Mouse (Mus musculus): ENCODE measurements at regions not wholly inside any gene's neighbourhood (a gene's known extent, or its start where the extent isn't known, plus 50 kb on each side); places are given as distances from the start of the nearest gene placed in this dataset.

DNA sequence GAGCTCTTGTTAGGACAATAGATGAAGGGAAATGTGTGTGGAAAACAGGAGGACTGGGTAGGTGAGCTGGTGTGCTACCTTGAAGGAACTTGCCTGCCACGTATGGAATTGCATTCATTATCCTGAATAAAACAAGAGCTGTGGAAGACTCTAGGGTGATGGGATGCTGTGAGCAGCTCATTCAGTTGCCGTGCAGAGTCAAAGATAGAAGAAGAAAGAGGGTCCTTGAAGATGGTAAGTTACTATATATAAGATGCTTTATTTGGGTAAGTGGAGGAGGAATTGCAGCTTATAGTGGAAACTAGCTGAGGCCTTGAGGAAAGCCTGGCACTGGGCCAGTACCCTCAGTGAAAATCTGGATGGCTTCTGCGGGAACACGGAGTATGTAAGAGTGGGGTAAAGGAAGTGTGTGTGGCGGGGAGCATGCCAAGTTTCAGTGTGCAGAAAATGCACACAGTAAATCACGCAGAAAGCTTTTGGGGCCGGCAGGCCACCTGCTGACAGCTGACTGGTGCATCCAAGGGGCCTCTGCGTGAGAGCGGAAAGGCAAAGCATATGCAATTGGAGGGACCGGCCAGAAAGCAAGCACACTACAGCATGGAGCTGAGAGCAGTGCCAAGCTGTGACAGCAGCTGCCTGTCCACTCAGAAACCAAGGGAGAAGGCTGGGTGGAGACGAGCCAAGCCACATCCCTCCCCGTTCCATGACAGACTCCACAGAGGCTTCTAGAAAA is 149.7 kb upstream of the Vldlr start:
- Histone ChIP-seq H3K27me3 (replicated peaks; ENCODE audit: control insufficient read depth, insufficient read depth, low read length) (no peaks in the 10 kb centered on the region), H3K4me2 (ENCODE audit: low read length) (peak overlapping the region; percentile 28; the same call in 1 of the 2 replicates), H3K9ac (ENCODE audit: low read length) (no peak overlapping the region), H3K4me3 (ENCODE audit: low read depth, low read length) (no peak overlapping the region), H3K36me3 (ENCODE audit: control insufficient read depth, insufficient read depth, low read length) (no peaks in the 10 kb centered on the region), H3K27ac (ENCODE audit: low read depth, low read length) (peak overlapping the region; percentile 78), H3K4me1 (ENCODE audit: control insufficient read depth, insufficient read depth, low read length) (peaks cover 11% of the 10 kb centered on the region), H3K9me3 (replicated peaks; ENCODE audit: control insufficient read depth, low read length) (no peaks in the 10 kb centered on the region)
- 27% methylated on average over 12 of the region's 12 CpGs for WGBS
- ATAC-seq, result peak; percentile 98
- DNase-seq (ENCODE audit: low spot score), result peak; percentile 92

DNA sequence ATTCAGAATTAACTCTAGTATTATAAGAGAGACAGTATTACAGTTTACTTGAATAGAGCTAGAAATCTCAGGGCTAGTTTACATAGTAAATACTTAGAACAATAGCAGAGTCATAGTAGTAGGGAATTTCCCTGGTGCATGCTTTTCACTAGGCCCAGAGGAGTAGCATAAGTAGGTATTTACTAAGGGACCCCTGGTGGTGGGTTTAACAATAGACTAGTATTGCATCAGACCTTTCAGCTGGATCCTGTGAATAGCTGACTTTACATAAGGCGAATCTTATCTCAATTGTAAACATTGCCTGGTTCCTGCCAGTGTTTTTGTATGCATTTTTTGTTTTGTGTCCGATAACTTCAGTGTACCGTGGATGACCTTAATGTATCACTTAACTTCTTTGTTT is 143.0 kb upstream of the Vldlr start:
- Histone ChIP-seq H3K4me2 (ENCODE audit: low read length) (no peak overlapping the region), H3K4me3 (ENCODE audit: low read depth, low read length) (no peak overlapping the region), H3K9ac (ENCODE audit: low read length) (no peak overlapping the region), H3K9me3 (replicated peaks; ENCODE audit: control insufficient read depth, low read length) (no peaks in the 10 kb centered on the region), H3K27ac (ENCODE audit: low read depth, low read length) (no peak overlapping the region), H3K4me1 (ENCODE audit: control insufficient read depth, insufficient read depth, low read length) (no peaks in the 10 kb centered on the region), H3K36me3 (ENCODE audit: control insufficient read depth, insufficient read depth, low read length) (no peaks in the 10 kb centered on the region), H3K27me3 (replicated peaks; ENCODE audit: control insufficient read depth, insufficient read depth, low read length) (no peaks in the 10 kb centered on the region)
- 79% methylated on average over 3 of the region's 3 CpGs for WGBS
- DNase-seq (ENCODE audit: low spot score), result no peak
- ATAC-seq, result no peak

DNA sequence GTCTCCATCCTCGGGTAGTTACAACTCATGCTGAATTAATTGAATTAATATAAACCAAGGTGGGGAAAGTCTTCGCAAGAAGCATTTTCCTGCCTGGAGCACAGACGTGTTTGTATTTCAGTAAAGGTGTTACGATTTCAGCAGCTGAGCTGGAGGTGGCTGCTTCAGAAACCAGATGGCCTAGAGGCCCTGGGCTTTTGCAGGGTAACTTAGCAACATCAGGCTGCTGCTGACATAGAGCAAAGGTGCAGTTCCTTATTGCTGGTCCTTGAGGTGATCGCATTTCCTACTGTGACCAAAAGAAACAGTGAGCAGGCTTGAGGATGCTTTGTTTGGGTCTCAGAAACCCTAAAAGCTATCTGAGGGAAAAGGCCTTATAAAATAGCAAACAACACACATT is 141.3 kb upstream of the Vldlr start:
- no peak overlapping the region for H3K4me2 ChIP-seq (ENCODE audit: low read length)
- 79% methylated on average over 5 of the region's 5 CpGs for WGBS
- DNase-seq (ENCODE audit: low spot score) (no peak), ATAC-seq (no peak)
- no peak overlapping the region for H3K27ac ChIP-seq (ENCODE audit: low read depth, low read length)
- H3K4me1 ChIP-seq (ENCODE audit: control insufficient read depth, insufficient read depth, low read length), result no peaks in the 10 kb centered on the region
- no peak overlapping the region for H3K4me3 ChIP-seq (ENCODE audit: low read depth, low read length)
- no peaks in the 10 kb centered on the region for H3K9me3 ChIP-seq (replicated peaks; ENCODE audit: control insufficient read depth, low read length)
- no peaks in the 10 kb centered on the region for H3K27me3 ChIP-seq (replicated peaks; ENCODE audit: control insufficient read depth, insufficient read depth, low read length)
- no peaks in the 10 kb centered on the region for H3K36me3 ChIP-seq (ENCODE audit: control insufficient read depth, insufficient read depth, low read length)
- no peak overlapping the region for H3K9ac ChIP-seq (ENCODE audit: low read length)

DNA sequence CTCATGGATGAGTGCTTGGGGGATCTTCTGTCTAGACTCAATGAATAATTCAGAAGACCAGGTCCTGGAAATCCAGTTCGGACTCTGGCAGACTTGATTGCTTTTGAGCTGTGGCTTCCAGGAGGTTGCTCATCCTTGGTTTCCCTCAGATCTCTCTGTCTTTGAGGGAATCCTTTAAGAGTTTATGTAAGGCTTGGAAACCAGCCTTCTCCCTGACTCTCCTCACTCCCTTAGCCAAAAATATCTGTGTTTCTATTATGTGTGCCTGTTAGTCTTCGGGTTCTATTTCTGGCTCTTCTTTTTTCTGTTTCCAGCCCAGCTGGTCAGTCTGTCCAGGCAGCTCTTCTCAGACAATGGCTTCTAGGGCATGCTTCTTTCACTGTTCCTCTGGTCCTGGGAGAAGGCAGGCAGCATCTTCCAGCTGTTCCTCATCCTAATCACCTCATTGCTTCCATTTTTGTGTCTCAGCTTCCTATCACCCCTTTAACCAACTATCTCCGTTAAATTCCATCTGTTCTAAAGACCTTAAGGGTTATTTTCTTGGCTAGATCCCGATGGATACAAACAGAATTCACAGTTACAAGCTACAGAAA is 139.3 kb upstream of the Vldlr start:
- no peaks in the 10 kb centered on the region for H3K9me3 ChIP-seq (replicated peaks; ENCODE audit: control insufficient read depth, low read length)
- H3K4me2 ChIP-seq (ENCODE audit: low read length), result no peak overlapping the region
- WGBS, result 76% methylated on average over 4 of the region's 4 CpGs
- no peak overlapping the region for H3K9ac ChIP-seq (ENCODE audit: low read length)
- H3K4me3 ChIP-seq (ENCODE audit: low read depth, low read length), result no peak overlapping the region
- DNase-seq (ENCODE audit: low spot score) (no peak), ATAC-seq (no peak)
- no peaks in the 10 kb centered on the region for H3K27me3 ChIP-seq (replicated peaks; ENCODE audit: control insufficient read depth, insufficient read depth, low read length)
- H3K4me1 ChIP-seq (ENCODE audit: control insufficient read depth, insufficient read depth, low read length), result no peaks in the 10 kb centered on the region
- no peaks in the 10 kb centered on the region for H3K36me3 ChIP-seq (ENCODE audit: control insufficient read depth, insufficient read depth, low read length)
- no peak overlapping the region for H3K27ac ChIP-seq (ENCODE audit: low read depth, low read length)

DNA sequence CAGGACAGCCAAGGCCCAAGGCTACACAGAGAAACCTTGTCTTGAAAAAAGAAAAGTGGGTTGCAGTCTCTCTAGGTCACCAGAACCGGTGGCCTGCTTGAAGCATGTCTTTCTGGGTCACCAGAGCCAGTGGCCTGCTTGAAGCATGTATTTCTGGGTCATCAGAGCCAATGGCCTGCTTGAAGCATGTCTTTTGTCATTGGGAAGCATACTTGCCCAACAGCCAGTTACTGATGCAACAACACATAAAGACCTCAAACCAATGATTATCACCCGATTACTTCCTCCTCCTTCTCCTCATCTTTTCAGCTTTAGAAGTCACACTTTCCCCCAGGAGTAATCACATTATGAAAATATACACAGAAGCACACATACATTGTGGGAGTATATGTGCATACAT is 128.9 kb upstream of the Vldlr start:
- Histone ChIP-seq H3K4me1 (ENCODE audit: control insufficient read depth, insufficient read depth, low read length) (no peaks in the 10 kb centered on the region), H3K27me3 (replicated peaks; ENCODE audit: control insufficient read depth, insufficient read depth, low read length) (no peaks in the 10 kb centered on the region), H3K27ac (ENCODE audit: low read depth, low read length) (no peak overlapping the region), H3K4me2 (ENCODE audit: low read length) (no peak overlapping the region), H3K36me3 (ENCODE audit: control insufficient read depth, insufficient read depth, low read length) (no peaks in the 10 kb centered on the region), H3K9ac (ENCODE audit: low read length) (no peak overlapping the region), H3K9me3 (replicated peaks; ENCODE audit: control insufficient read depth, low read length) (no peaks in the 10 kb centered on the region), H3K4me3 (ENCODE audit: low read depth, low read length) (no peak overlapping the region)
- DNase-seq (ENCODE audit: low spot score), result no peak
- no peak for ATAC-seq
- WGBS, result 82% methylated on average over 2 of the region's 2 CpGs

DNA sequence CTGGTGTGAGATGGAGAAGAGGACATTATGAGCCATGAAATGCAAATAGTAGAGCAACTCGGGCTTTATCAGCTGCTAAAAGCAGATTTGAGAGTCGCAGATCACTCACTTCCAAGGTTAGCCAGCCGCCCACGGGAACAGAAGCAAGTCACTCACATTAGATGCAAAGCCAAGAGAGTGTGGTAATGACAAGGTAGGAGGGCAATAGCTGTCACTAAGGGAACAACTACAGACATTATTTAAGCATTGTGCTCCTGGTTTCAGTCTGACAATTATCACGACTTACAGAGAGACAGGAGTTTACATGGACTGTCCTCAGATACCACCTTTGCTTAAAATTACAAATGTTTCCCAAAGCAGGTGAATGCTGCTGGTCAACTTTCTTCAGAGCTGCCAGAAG is 128.5 kb upstream of the Vldlr start:
- Histone ChIP-seq H3K9me3 (replicated peaks; ENCODE audit: control insufficient read depth, low read length) (no peaks in the 10 kb centered on the region), H3K9ac (ENCODE audit: low read length) (no peak overlapping the region), H3K27ac (ENCODE audit: low read depth, low read length) (no peak overlapping the region), H3K4me1 (ENCODE audit: control insufficient read depth, insufficient read depth, low read length) (no peaks in the 10 kb centered on the region), H3K4me3 (ENCODE audit: low read depth, low read length) (no peak overlapping the region), H3K27me3 (replicated peaks; ENCODE audit: control insufficient read depth, insufficient read depth, low read length) (no peaks in the 10 kb centered on the region), H3K36me3 (ENCODE audit: control insufficient read depth, insufficient read depth, low read length) (no peaks in the 10 kb centered on the region), H3K4me2 (ENCODE audit: low read length) (no peak overlapping the region)
- DNase-seq (ENCODE audit: low spot score) (no peak), ATAC-seq (no peak)
- WGBS, result 89% methylated on average over 5 of the region's 5 CpGs

DNA sequence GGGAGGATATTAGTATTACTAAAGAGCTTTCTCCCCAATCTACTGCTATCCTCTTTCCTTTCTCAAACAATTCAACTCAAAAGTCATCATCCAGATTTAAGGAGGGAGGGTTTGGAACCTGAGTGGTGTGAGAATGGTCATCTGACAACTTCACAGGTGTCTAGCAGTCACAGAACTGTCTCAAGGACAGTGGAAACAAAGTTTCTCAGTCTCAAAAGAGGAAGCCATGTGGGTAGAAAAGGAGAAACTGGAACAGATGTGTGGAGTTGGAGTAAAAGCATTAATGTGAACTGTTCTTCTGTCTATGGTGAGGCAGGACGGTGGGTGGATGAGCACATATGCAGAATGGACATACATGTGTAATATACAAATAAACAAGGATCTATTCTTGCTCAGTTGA is 127.2 kb upstream of the Vldlr start:
- Histone ChIP-seq H3K9ac (ENCODE audit: low read length) (no peak overlapping the region), H3K27ac (ENCODE audit: low read depth, low read length) (no peak overlapping the region), H3K4me1 (ENCODE audit: control insufficient read depth, insufficient read depth, low read length) (no peaks in the 10 kb centered on the region), H3K36me3 (ENCODE audit: control insufficient read depth, insufficient read depth, low read length) (no peaks in the 10 kb centered on the region), H3K4me2 (ENCODE audit: low read length) (no peak overlapping the region), H3K4me3 (ENCODE audit: low read depth, low read length) (no peak overlapping the region), H3K27me3 (replicated peaks; ENCODE audit: control insufficient read depth, insufficient read depth, low read length) (no peaks in the 10 kb centered on the region), H3K9me3 (replicated peaks; ENCODE audit: control insufficient read depth, low read length) (0 out of 2 replicates have a peak, but pooled peaks cover 2% of the 10 kb centered on the region)
- no peak for ATAC-seq
- WGBS, result 97% methylated on average over 1 of the region's 1 CpGs
- DNase-seq (ENCODE audit: low spot score), result no peak

DNA sequence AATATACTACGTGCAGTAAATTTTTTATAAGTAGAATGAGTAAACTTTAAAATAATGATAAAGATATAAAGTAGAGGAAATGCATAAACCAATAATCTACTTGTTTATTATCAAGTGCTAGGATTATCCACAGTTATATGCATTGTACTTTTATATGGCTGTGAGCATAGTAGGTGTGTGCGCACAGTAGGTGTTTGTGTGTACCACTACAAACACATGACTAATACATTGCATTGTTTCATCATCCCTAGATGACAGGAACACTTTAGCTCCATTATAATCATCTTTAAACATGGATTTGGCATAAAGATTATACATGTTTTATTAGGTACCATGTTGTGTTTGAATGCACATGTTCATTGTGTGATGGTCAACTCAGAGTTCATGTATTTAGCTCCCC is 124.7 kb upstream of the Vldlr start:
- Histone ChIP-seq H3K36me3 (ENCODE audit: control insufficient read depth, insufficient read depth, low read length) (no peaks in the 10 kb centered on the region), H3K27me3 (replicated peaks; ENCODE audit: control insufficient read depth, insufficient read depth, low read length) (no peaks in the 10 kb centered on the region), H3K9ac (ENCODE audit: low read length) (no peak overlapping the region), H3K4me1 (ENCODE audit: control insufficient read depth, insufficient read depth, low read length) (no peaks in the 10 kb centered on the region), H3K27ac (ENCODE audit: low read depth, low read length) (no peak overlapping the region), H3K4me3 (ENCODE audit: low read depth, low read length) (no peak overlapping the region), H3K9me3 (replicated peaks; ENCODE audit: control insufficient read depth, low read length) (0 out of 2 replicates have a peak, but pooled peaks cover 2% of the 10 kb centered on the region), H3K4me2 (ENCODE audit: low read length) (no peak overlapping the region)
- 93% methylated on average over 2 of the region's 2 CpGs for WGBS
- DNase-seq (ENCODE audit: low spot score), result no peak
- no peak for ATAC-seq

DNA sequence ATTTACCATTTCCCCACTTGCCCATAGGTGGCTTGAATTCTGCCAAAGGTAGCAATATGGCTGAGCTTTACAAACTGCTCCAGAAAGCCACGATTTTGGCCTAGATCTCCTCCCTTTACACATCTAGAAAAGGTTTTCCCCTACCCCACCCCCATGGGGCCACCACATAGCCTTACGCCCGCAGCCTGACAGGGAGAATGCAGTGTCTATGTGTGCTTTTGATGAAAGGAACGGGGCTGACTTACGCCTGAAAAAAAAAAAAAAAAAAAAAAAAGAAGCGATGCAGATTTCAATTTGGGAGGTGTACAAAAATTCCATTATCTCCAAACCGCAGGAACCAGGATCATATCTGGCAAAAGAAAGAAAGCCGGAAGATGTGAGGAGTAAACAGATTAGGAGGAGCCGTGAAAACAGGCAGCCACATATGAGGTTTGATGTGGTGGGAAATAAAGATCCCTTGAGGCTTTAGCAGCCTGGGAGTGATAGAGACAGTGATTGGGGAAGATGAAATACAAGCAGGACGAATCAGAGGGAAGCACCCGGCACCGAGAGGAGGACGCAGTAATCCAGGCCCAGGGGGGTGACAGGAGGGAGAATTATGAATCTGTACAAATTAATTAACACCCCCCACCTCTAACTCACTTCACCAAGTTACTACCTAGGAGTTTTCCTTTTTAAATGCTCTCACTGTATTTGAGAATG is 121.4 kb upstream of the Vldlr start:
- WGBS, result 79% methylated on average over 13 of the region's 13 CpGs
- Histone ChIP-seq H3K4me2 (ENCODE audit: low read length) (no peak overlapping the region), H3K9me3 (replicated peaks; ENCODE audit: control insufficient read depth, low read length) (0 out of 2 replicates have a peak, but pooled peaks cover 2% of the 10 kb centered on the region), H3K9ac (ENCODE audit: low read length) (no peak overlapping the region), H3K4me1 (ENCODE audit: control insufficient read depth, insufficient read depth, low read length) (no peaks in the 10 kb centered on the region), H3K4me3 (ENCODE audit: low read depth, low read length) (no peak overlapping the region), H3K27me3 (replicated peaks; ENCODE audit: control insufficient read depth, insufficient read depth, low read length) (no peaks in the 10 kb centered on the region), H3K36me3 (ENCODE audit: control insufficient read depth, insufficient read depth, low read length) (no peaks in the 10 kb centered on the region), H3K27ac (ENCODE audit: low read depth, low read length) (no peak overlapping the region)
- no peak for DNase-seq (ENCODE audit: low spot score)
- no peak for ATAC-seq
